Mouse (Mus musculus): ENCODE results near the gene Mtfmt. TPM values are rescaled to one million over a fixed set of nuclear protein-coding genes. Genes with fewer than 3 reads are reported as not detected.

The Mtfmt gene
- polyA plus RNA-seq, 1 experiment from 2014 or later = 21.3 TPM

GRCm38 (mm10) chr9:65462544-65462943, 27.0 kb downstream of the Mtfmt start:
- WGBS = 65% methylated on average over 5 of the region's 5 CpGs

DNA sequence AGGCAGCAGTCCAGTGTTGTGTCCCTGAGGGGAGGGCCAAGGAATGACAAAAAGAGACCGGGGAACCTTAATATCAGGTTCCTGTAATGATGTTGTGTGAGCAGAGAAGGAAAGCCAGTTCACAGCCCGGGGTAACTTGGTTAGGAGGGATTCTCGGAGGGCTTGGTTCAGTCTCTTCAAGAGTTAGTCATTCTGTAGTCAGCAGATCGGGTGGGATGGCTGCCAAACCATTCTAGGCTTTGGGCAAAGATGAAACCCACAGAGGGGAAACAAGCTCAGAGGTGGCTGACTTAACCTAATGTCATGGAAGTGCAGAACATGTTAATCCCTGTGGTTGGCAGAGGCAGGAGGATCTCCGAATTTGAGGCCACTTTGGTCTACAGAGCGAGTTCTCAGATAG, 28.6 kb downstream of the Mtfmt start:
- H3K36me3 ChIP-seq = peaks cover 25% of the 10 kb centered on the region; the same call in 1 of the 2 replicates
- H3K4me2 ChIP-seq (replicated peaks) = no peak overlapping the region
- no peak overlapping the region for H3K27ac ChIP-seq (replicated peaks)
- no peak overlapping the region for H3K9ac ChIP-seq
- no peaks in the 10 kb centered on the region for H3K9me3 ChIP-seq (replicated peaks)
- peaks cover 19% of the 10 kb centered on the region for H3K4me1 ChIP-seq
- WGBS = 86% methylated on average over 6 of the region's 6 CpGs
- no peak for ATAC-seq (ENCODE audit: insufficient number of reproducible peaks, low FRiP score, low TSS enrichment, low read depth)
- H3K27me3 ChIP-seq = no peaks in the 10 kb centered on the region
- no peak overlapping the region for H3K4me3 ChIP-seq (replicated peaks)

More at GRCm38 (mm10) chr9:65462544-65462943, 27.0 kb downstream of the Mtfmt start:
- Histone ChIP-seq H3K4me3 (replicated peaks) (no peak overlapping the region), H3K36me3 (peaks cover 20% of the 10 kb centered on the region; the same call in 1 of the 2 replicates), H3K27me3 (no peaks in the 10 kb centered on the region), H3K4me1 (peaks cover 16% of the 10 kb centered on the region), H3K9me3 (replicated peaks) (no peaks in the 10 kb centered on the region), H3K4me2 (replicated peaks) (no peak overlapping the region), H3K27ac (replicated peaks) (no peak overlapping the region), H3K9ac (no peak overlapping the region)
- ATAC-seq (ENCODE audit: insufficient number of reproducible peaks, low FRiP score, low TSS enrichment, low read depth) = no peak

GRCm38 (mm10) chr9:65465241-65465640, 29.7 kb downstream of the Mtfmt start:
- H3K4me3 ChIP-seq (replicated peaks) = no peak overlapping the region
- ATAC-seq (ENCODE audit: insufficient number of reproducible peaks, low FRiP score, low TSS enrichment, low read depth) = no peak
- WGBS = 95% methylated on average over 2 of the region's 2 CpGs

DNA sequence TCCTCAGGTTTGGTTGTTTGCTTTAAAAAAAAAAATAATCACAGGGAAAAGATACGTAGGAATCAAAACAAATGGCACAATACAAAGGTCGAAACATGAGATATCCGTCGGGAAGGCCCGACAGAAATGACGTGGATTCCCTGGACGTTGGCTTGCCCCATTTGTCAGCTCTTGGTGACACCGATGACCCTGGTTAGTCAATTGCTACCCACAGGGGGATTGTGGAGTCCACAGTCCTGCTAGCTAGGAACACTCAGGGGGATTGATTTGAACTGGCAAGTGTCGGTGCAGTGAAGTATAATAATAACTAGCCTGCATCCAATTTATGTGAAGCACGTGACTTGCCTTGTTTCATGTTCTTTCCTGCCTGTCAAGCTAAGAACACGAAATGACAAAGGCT, 32.1 kb downstream of the Mtfmt start:
- no peak overlapping the region for H3K4me3 ChIP-seq (replicated peaks)
- no peak overlapping the region; the same call in 1 of the 2 replicates for H3K27ac ChIP-seq (replicated peaks)
- H3K9me3 ChIP-seq (replicated peaks) = no peaks in the 10 kb centered on the region
- no peak overlapping the region for H3K9ac ChIP-seq
- no peak for ATAC-seq (ENCODE audit: insufficient number of reproducible peaks, low FRiP score, low TSS enrichment, low read depth)
- H3K27me3 ChIP-seq = no peaks in the 10 kb centered on the region
- H3K4me2 ChIP-seq (replicated peaks) = no peak overlapping the region
- peaks cover 42% of the 10 kb centered on the region; the same call in 1 of the 2 replicates for H3K36me3 ChIP-seq
- 27% methylated on average over 11 of the region's 11 CpGs for WGBS
- H3K4me1 ChIP-seq = peaks cover 7% of the 10 kb centered on the region; the same call in 1 of the 2 replicates

More at GRCm38 (mm10) chr9:65465241-65465640, 29.7 kb downstream of the Mtfmt start:
- no peak overlapping the region for H3K27ac ChIP-seq (replicated peaks)
- peaks cover 35% of the 10 kb centered on the region; the same call in 1 of the 2 replicates for H3K36me3 ChIP-seq
- peaks cover 19% of the 10 kb centered on the region for H3K4me1 ChIP-seq
- no peaks in the 10 kb centered on the region for H3K27me3 ChIP-seq
- H3K4me2 ChIP-seq (replicated peaks) = no peak overlapping the region
- no peaks in the 10 kb centered on the region for H3K9me3 ChIP-seq (replicated peaks)
- H3K9ac ChIP-seq = no peak overlapping the region

GRCm38 (mm10) chr9:65472769-65473168, 37.2 kb downstream of the Mtfmt start:
- no peak overlapping the region for H3K9ac ChIP-seq
- no peak overlapping the region for H3K4me3 ChIP-seq (replicated peaks)
- H3K27ac ChIP-seq (replicated peaks) = no peak overlapping the region
- 86% methylated on average over 4 of the region's 4 CpGs for WGBS
- ATAC-seq (ENCODE audit: insufficient number of reproducible peaks, low FRiP score, low TSS enrichment, low read depth) = no peak
- no peaks in the 10 kb centered on the region for H3K27me3 ChIP-seq
- no peaks in the 10 kb centered on the region for H3K9me3 ChIP-seq (replicated peaks)
- H3K36me3 ChIP-seq = peaks cover 62% of the 10 kb centered on the region
- H3K4me2 ChIP-seq (replicated peaks) = no peak overlapping the region
- H3K4me1 ChIP-seq = 0 out of 2 replicates have a peak, but pooled peaks cover 3% of the 10 kb centered on the region

- WGBS = 83% methylated on average over 8 of the region's 8 CpGs
- no peak overlapping the region for H3K4me3 ChIP-seq (replicated peaks)
- ATAC-seq (ENCODE audit: insufficient number of reproducible peaks, low FRiP score, low TSS enrichment, low read depth) = no peak
Observed at GRCm38 (mm10) chr9:65479158-65479557, 43.6 kb downstream of the Mtfmt start.

DNA sequence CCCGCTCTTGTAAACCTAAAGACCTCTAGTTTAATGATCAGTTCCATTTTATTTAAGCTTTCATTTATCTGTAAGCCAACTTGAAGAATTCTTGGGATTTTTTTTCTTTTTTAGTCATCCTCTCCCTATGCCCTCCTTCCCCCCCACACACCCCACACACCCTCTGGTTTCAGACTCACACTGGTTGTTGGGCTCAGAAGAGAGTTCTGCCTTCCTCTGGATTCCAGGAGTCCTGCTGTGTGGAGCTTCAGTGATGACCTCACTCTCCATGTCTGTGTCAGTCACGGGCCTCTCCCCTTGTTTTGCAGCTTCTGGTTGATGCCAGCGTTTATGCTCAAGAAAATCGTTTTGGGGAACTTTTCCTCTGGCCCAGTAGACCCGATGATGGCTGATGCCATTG, 44.5 kb downstream of the Mtfmt start:
- H3K27ac ChIP-seq (replicated peaks) = no peak overlapping the region
- H3K9me3 ChIP-seq (replicated peaks) = no peaks in the 10 kb centered on the region
- WGBS = 87% methylated on average over 5 of the region's 5 CpGs
- H3K36me3 ChIP-seq = peaks cover 81% of the 10 kb centered on the region
- no peak overlapping the region for H3K4me2 ChIP-seq (replicated peaks)
- ATAC-seq (ENCODE audit: insufficient number of reproducible peaks, low FRiP score, low TSS enrichment, low read depth) = no peak
- no peaks in the 10 kb centered on the region for H3K4me1 ChIP-seq
- H3K27me3 ChIP-seq = no peaks in the 10 kb centered on the region
- no peak overlapping the region for H3K9ac ChIP-seq
- no peak overlapping the region for H3K4me3 ChIP-seq (replicated peaks)

More at GRCm38 (mm10) chr9:65479158-65479557, 43.6 kb downstream of the Mtfmt start:
- Histone ChIP-seq H3K27ac (replicated peaks) (no peak overlapping the region), H3K9me3 (replicated peaks) (no peaks in the 10 kb centered on the region), H3K27me3 (no peaks in the 10 kb centered on the region), H3K4me2 (replicated peaks) (no peak overlapping the region), H3K4me1 (no peaks in the 10 kb centered on the region), H3K36me3 (peaks cover 81% of the 10 kb centered on the region), H3K9ac (no peak overlapping the region)

- Histone ChIP-seq H3K9me3 (replicated peaks) (no peaks in the 10 kb centered on the region), H3K4me3 (replicated peaks) (no peak overlapping the region), H3K27ac (replicated peaks) (no peak overlapping the region), H3K4me2 (replicated peaks) (no peak overlapping the region), H3K9ac (no peak overlapping the region), H3K36me3 (peaks cover 21% of the 10 kb centered on the region; the same call in 1 of the 2 replicates), H3K4me1 (no peaks in the 10 kb centered on the region), H3K27me3 (no peaks in the 10 kb centered on the region)
- no peak for ATAC-seq (ENCODE audit: insufficient number of reproducible peaks, low FRiP score, low TSS enrichment, low read depth)
- WGBS = 84% methylated on average over 3 of the region's 3 CpGs
Observed at GRCm38 (mm10) chr9:65491476-65491875, 55.9 kb downstream of the Mtfmt start.

GRCm38 (mm10) chr9:65492351-65492750, 56.8 kb downstream of the Mtfmt start:
- 69% methylated on average over 2 of the region's 2 CpGs for WGBS
- H3K27ac ChIP-seq (replicated peaks) = peak overlapping the region; percentile 52

GRCm38 (mm10) chr9:65492851-65493250, 57.3 kb downstream of the Mtfmt start:
- Histone ChIP-seq H3K4me2 (replicated peaks) (no peak overlapping the region), H3K9me3 (replicated peaks) (no peaks in the 10 kb centered on the region), H3K36me3 (peaks cover 9% of the 10 kb centered on the region; the same call in 1 of the 2 replicates), H3K9ac (no peak overlapping the region), H3K27me3 (no peaks in the 10 kb centered on the region), H3K4me1 (no peaks in the 10 kb centered on the region), H3K27ac (replicated peaks) (peak overlapping the region; percentile 52), H3K4me3 (replicated peaks) (no peak overlapping the region)
- whole genome bisulfite sequencing = 82% methylated on average over 4 of the region's 4 CpGs
- ATAC-seq (ENCODE audit: insufficient number of reproducible peaks, low FRiP score, low TSS enrichment, low read depth) = no peak

More at GRCm38 (mm10) chr9:65492351-65492750, 56.8 kb downstream of the Mtfmt start:
- no peaks in the 10 kb centered on the region for H3K4me1 ChIP-seq
- no peak overlapping the region for H3K9ac ChIP-seq
- no peak for ATAC-seq (ENCODE audit: insufficient number of reproducible peaks, low FRiP score, low TSS enrichment, low read depth)
- H3K27me3 ChIP-seq = no peaks in the 10 kb centered on the region
- H3K4me2 ChIP-seq (replicated peaks) = no peak overlapping the region
- H3K36me3 ChIP-seq = peaks cover 12% of the 10 kb centered on the region; the same call in 1 of the 2 replicates
- no peak overlapping the region for H3K4me3 ChIP-seq (replicated peaks)
- H3K9me3 ChIP-seq (replicated peaks) = no peaks in the 10 kb centered on the region

GRCm38 (mm10) chr9:65502146-65502545, 66.6 kb downstream of the Mtfmt start:
- no peak overlapping the region for H3K4me2 ChIP-seq (replicated peaks)
- WGBS = 51% methylated on average over 8 of the region's 8 CpGs
- ATAC-seq (ENCODE audit: insufficient number of reproducible peaks, low FRiP score, low TSS enrichment, low read depth) = peak; percentile 43; the same call in 1 of the 2 replicates

More at GRCm38 (mm10) chr9:65502146-65502545, 66.6 kb downstream of the Mtfmt start:
- H3K4me3 ChIP-seq (replicated peaks) = no peak overlapping the region
- H3K9ac ChIP-seq = no peak overlapping the region
- no peaks in the 10 kb centered on the region for H3K4me1 ChIP-seq
- no peak overlapping the region for H3K27ac ChIP-seq (replicated peaks)
- no peaks in the 10 kb centered on the region for H3K36me3 ChIP-seq
- no peaks in the 10 kb centered on the region for H3K27me3 ChIP-seq
- H3K9me3 ChIP-seq (replicated peaks) = no peaks in the 10 kb centered on the region
